Mouse (Mus musculus) liver, adult 2 months (tissue): ENCODE data around the gene Eno2.

Experiments
- CTCF ChIP-seq: fragments of 200-500 bp; IDR thresholded peaks from 2 replicates; pipeline ENCODE4 v1.5.1; 2011; ENCODE audit warnings: low read depth, low read length, control low read depth
- POLR2A ChIP-seq: fragments of 200-500 bp; IDR thresholded peaks from 2 replicates; pipeline ENCODE4 v1.6.1; 2011; ENCODE audit warnings: low read length, control low read depth; ENCODE audit not compliant: insufficient read depth; ENCODE audit errors: extremely low read depth

DNA sequence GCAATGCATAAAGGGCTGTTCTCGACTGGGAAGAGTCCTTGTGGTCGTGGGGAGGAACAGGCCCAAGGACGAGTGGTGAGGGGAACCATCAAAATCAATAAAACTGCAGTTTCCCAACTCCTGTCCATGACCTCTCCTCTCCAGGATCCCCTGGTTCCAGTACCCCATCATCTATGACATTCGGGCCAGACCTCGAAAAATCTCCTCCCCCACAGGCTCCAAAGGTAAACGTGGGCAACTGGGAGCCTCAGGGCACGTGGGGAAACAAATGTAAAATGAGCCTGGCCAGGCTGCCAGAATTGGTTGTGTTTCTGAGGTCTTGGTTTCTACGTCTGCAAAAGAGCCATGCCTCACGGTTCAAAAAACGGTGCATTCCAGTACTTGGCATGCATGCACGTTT lies 56.6 kb downstream of the Eno2 start:
- TF ChIP-seq CTCF = no peak
- no peak for TF ChIP-seq POLR2A
